Mouse (Mus musculus) telencephalon, adult 2 months (tissue): Measurements from ENCODE around the gene Ncmap.
"Not testable (repeated sequence)": the region's sequence is repeated elsewhere in the genome, so short reads cannot be mapped to it uniquely, and the experiment has no call there.

Experiments used
- DNase-seq: peaks from one replicate; pipeline ENCODE4 v3.0.0-alpha.2; 2011; ENCODE audit warnings: low read depth, low spot score

Gene Ncmap

GRCm38 (mm10) chr4:135401881-135402280, 3.9 kb upstream of the Ncmap start:
- no peak for DNase-seq

- no peak for DNase-seq
These were observed 476 bp downstream of the Ncmap start for GRCm38 (mm10) chr4:135397551-135397950.

- DNase-seq: no peak
These were observed 1.7 kb downstream of the Ncmap start for GRCm38 (mm10) chr4:135396303-135396702.

GRCm38 (mm10) chr4:135395375-135395774, 2.7 kb downstream of the Ncmap start:
- DNase-seq: no peak

- DNase-seq: no peak
These were observed 3.4 kb downstream of the Ncmap start for GRCm38 (mm10) chr4:135394666-135395065.

- no peak for DNase-seq
These were observed 4.6 kb downstream of the Ncmap start for GRCm38 (mm10) chr4:135393381-135393780.

- no peak for DNase-seq
These were observed 5.2 kb downstream of the Ncmap start for GRCm38 (mm10) chr4:135392801-135393200.

GRCm38 (mm10) chr4:135391014-135391413, 7.0 kb downstream of the Ncmap start:
- no peak for DNase-seq

- no peak for DNase-seq
These were observed 12.4 kb downstream of the Ncmap start for GRCm38 (mm10) chr4:135385614-135386013.

GRCm38 (mm10) chr4:135382316-135382715, 15.7 kb downstream of the Ncmap start:
- peak; percentile 50 for DNase-seq

- no peak for DNase-seq
These were observed 16.7 kb downstream of the Ncmap start for GRCm38 (mm10) chr4:135381355-135381754.

- DNase-seq: no peak
These were observed 20.8 kb downstream of the Ncmap start for GRCm38 (mm10) chr4:135377241-135377640.

GRCm38 (mm10) chr4:135375444-135375843, 22.6 kb downstream of the Ncmap start:
- DNase-seq: no peak

- DNase-seq: no peak
These were observed 24.7 kb downstream of the Ncmap start for GRCm38 (mm10) chr4:135373299-135373698.

GRCm38 (mm10) chr4:135370372-135370771, 27.7 kb downstream of the Ncmap start:
- DNase-seq: no peak

- DNase-seq: peak; percentile 22
These were observed 35.2 kb downstream of the Ncmap start for GRCm38 (mm10) chr4:135362828-135363227.

GRCm38 (mm10) chr4:135361722-135362121, 36.3 kb downstream of the Ncmap start:
- no peak for DNase-seq

- DNase-seq: peak; percentile 34
These were observed 39.3 kb downstream of the Ncmap start for GRCm38 (mm10) chr4:135358736-135359135.

GRCm38 (mm10) chr4:135357221-135357920, 40.7 kb downstream of the Ncmap start:
- no peak for DNase-seq

GRCm38 (mm10) chr4:135355886-135356550, 42.0 kb downstream of the Ncmap start:
- DNase-seq: no peak

GRCm38 (mm10) chr4:135354751-135355150, 43.3 kb downstream of the Ncmap start:
- DNase-seq: not testable (repeated sequence)

GRCm38 (mm10) chr4:135353794-135354450, 44.1 kb downstream of the Ncmap start:
- no peak for DNase-seq
